Mouse (Mus musculus) midbrain, embryonic 11.5 days (tissue): ENCODE data around the gene 1700088E04Rik. TPM values are rescaled to one million over a fixed set of nuclear protein-coding genes. Genes with fewer than 3 reads are reported as not detected.

Experiments used
- ATAC-seq: fragments of 200-750 bp; cut with Nextera tagmentation; 2 replicates; pipeline ENCODE4 v1.8.0; 2017; ENCODE audit warnings: moderate TSS enrichment, moderate library complexity; ENCODE audit not compliant: low FRiP score
- DNase-seq: peaks from one replicate; pipeline ENCODE4 v3.0.0; 2015; ENCODE audit warnings: low spot score; ENCODE audit errors: missing footprints
- H3K27ac ChIP-seq: fragments of 300-500 bp; sonication (generic); 2 replicates; pipeline ENCODE4 v1.5.1; 2014; ENCODE audit warnings: low read depth, low read length
- H3K27me3 ChIP-seq: fragments of 300-500 bp; sonication (generic); 2 replicates; pipeline ENCODE4 v1.6.1; 2014; ENCODE audit warnings: mild to moderate bottlenecking, low read length, moderate library complexity, mixed read lengths; ENCODE audit not compliant: control insufficient read depth, insufficient read depth
- H3K36me3 ChIP-seq: fragments of 300-500 bp; sonication (generic); 2 replicates; pipeline ENCODE4 v1.6.1; 2014; ENCODE audit warnings: mild to moderate bottlenecking, low read length, moderate library complexity, mixed read lengths; ENCODE audit not compliant: control insufficient read depth, insufficient read depth
- H3K4me1 ChIP-seq: fragments of 300-500 bp; sonication (generic); 2 replicates; pipeline ENCODE4 v1.6.1; 2014; ENCODE audit warnings: low read length; ENCODE audit not compliant: control insufficient read depth, insufficient read depth
- H3K4me2 ChIP-seq: fragments of 300-500 bp; sonication (generic); 2 replicates; pipeline ENCODE4 v1.6.1; 2014; ENCODE audit warnings: mild to moderate bottlenecking, moderate library complexity
- H3K4me3 ChIP-seq: fragments of 300-500 bp; sonication (generic); 2 replicates; pipeline ENCODE4 v1.5.1; 2014; ENCODE audit warnings: low read depth, low read length
- H3K9ac ChIP-seq: fragments of 300-500 bp; sonication (generic); 2 replicates; pipeline ENCODE4 v1.6.1; 2014; ENCODE audit warnings: low read length
- H3K9me3 ChIP-seq: fragments of 300-500 bp; sonication (generic); 2 replicates; pipeline ENCODE4 v1.6.1; 2016; ENCODE audit warnings: low read length; ENCODE audit not compliant: control insufficient read depth
- WGBS: fragments of 180-500 bp; shearing (Covaris S2); extraction: QIAGEN DNeasy Blood & Tissue Kit; methylation state at CpG from one replicate; pipeline ENCODE4 v1.1.7; 2014; 5-methylcytosine and 5-hydroxymethylcytosine counted together
- polyA plus RNA-seq: library from polyadenylated mRNA; unstranded; fragments of >200 nt; fragmentation: Nextera tagmentation; extraction: Ambion mirVana; gene quantifications from 2 replicates; pipeline ENCODE4 v1.2.1, GENCODE M21; 2014

Gene 1700088E04Rik
- polyA plus RNA-seq, 1 experiment from 2014 or later, result 9.5 TPM

DNA sequence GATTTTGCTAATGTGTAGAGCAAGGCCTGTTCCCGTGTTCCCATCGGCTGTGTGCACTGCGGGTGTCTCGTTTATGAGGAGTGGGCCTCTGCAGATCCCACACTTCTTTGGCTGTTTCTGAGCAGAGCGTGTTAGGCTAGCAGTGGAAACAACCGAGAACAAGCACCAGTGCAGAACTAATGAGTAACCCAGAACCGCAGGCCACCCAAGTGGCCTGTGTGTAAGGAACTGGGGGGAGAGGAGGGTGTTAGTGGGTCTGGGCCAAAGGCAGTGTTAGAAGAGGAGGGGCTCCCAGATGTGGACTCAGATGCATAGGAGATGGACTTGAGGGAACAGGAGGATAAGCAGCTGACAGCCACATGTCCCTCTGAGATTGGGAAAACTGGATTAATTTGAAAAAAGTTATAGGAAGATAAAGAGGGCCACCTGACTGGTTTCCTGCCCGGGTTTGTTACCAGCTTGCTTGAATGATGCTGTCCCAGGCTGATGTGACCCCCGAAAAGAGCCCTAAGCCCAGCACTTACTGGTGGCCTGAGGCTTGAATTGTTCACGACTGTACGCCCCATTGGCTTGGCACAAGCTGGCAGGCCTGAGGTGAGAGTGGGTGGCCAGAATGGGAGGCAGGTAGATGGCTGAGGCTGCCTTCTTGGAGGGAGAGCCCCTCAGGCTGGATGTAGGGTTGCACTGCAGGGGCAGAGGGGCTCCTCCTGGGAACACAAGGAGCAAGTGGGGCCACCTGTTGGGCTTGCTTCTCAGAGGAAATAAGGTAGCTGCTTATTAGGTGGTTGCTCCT lies 5.1 kb downstream of the 1700088E04Rik start:
- Histone ChIP-seq H3K9me3 (no peaks in the 10 kb centered on the region), H3K27me3 (no peaks in the 10 kb centered on the region), H3K27ac (no peak overlapping the region), H3K36me3 (0 out of 2 replicates have a peak, but pooled peaks cover 4% of the 10 kb centered on the region), H3K4me1 (no peaks in the 10 kb centered on the region), H3K4me3 (no peak overlapping the region), H3K4me2 (no peak overlapping the region), H3K9ac (no peak overlapping the region)
- DNase-seq (no peak), ATAC-seq (no peak)
- WGBS, result 76% methylated on average over 11 of the region's 11 CpGs

- Histone ChIP-seq H3K4me1 (no peaks in the 10 kb centered on the region), H3K4me2 (no peak overlapping the region), H3K27ac (no peak overlapping the region), H3K9ac (no peak overlapping the region), H3K4me3 (no peak overlapping the region), H3K9me3 (no peaks in the 10 kb centered on the region), H3K36me3 (0 out of 2 replicates have a peak, but pooled peaks cover 4% of the 10 kb centered on the region), H3K27me3 (no peaks in the 10 kb centered on the region)
- WGBS, result 87% methylated on average over 9 of the region's 9 CpGs
- DNase-seq, result no peak
- ATAC-seq, result no peak
Observed at GRCm38 (mm10) chr15:79135332-79135731, 5.7 kb downstream of the 1700088E04Rik start.

DNA sequence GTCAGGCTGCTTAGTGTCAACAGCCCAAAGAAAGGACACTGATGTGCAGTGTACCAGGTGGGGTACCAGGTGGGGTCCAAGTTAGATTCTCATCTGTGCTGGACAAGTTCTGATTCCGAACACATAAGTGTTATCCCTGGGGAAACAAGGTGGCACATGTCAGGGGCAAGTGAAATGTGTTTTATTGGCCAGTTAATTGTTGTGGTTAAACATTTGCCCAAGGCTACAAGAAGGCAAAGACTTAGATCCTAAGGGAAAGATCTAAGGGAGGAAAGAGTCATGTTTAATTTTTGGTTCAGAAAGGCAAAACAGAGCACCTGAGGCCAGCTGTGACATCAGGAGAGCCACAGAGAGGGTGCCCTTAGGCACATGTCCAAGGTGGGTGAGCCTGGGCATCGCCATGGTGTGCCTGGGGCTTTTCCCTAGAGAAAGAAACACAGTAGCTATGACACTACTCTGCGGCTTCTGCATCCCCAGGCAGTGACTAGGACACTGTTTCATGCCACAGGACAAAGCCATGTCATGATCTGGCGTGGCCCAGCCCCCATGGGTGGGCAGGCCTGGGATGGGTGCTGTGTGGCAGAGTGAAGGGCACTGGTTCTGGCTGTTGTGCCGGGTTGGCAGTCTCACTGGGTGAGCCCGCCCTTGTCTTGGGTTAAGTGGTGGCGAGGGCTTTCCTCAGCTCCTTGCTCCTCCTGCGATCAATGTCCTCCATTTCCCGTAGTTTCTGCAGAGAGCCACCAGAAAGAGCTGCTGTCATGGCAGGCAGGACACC lies 6.4 kb downstream of the 1700088E04Rik start:
- DNase-seq, result no peak
- Histone ChIP-seq H3K36me3 (peaks cover 8% of the 10 kb centered on the region; the same call in 1 of the 2 replicates), H3K4me1 (no peaks in the 10 kb centered on the region), H3K9me3 (no peaks in the 10 kb centered on the region), H3K27me3 (no peaks in the 10 kb centered on the region), H3K4me2 (no peak overlapping the region), H3K9ac (no peak overlapping the region), H3K4me3 (no peak overlapping the region), H3K27ac (no peak overlapping the region)
- WGBS, result 87% methylated on average over 9 of the region's 9 CpGs
- ATAC-seq, result no peak

- WGBS, result 85% methylated on average over 6 of the region's 6 CpGs
- Histone ChIP-seq H3K9ac (no peak overlapping the region), H3K9me3 (peaks cover 2% of the 10 kb centered on the region; the same call in 1 of the 2 replicates), H3K27ac (no peak overlapping the region), H3K36me3 (peaks cover 9% of the 10 kb centered on the region; the same call in 1 of the 2 replicates), H3K4me2 (no peak overlapping the region), H3K4me1 (no peaks in the 10 kb centered on the region), H3K4me3 (no peak overlapping the region), H3K27me3 (no peaks in the 10 kb centered on the region)
- DNase-seq (no peak), ATAC-seq (no peak)
Observed at GRCm38 (mm10) chr15:79133191-79133661, 7.8 kb downstream of the 1700088E04Rik start.

- peaks cover 4% of the 10 kb centered on the region; the same call in 1 of the 2 replicates for H3K9me3 ChIP-seq
- DNase-seq (no peak), ATAC-seq (no peak)
- H3K36me3 ChIP-seq, result peaks cover 16% of the 10 kb centered on the region
- H3K27ac ChIP-seq, result no peak overlapping the region
- no peak overlapping the region for H3K4me2 ChIP-seq
- 78% methylated on average over 7 of the region's 7 CpGs for WGBS
- no peak overlapping the region for H3K4me3 ChIP-seq
- H3K4me1 ChIP-seq, result no peaks in the 10 kb centered on the region
- no peaks in the 10 kb centered on the region for H3K27me3 ChIP-seq
- H3K9ac ChIP-seq, result no peak overlapping the region
Observed at GRCm38 (mm10) chr15:79131442-79131841, 9.6 kb downstream of the 1700088E04Rik start.

DNA sequence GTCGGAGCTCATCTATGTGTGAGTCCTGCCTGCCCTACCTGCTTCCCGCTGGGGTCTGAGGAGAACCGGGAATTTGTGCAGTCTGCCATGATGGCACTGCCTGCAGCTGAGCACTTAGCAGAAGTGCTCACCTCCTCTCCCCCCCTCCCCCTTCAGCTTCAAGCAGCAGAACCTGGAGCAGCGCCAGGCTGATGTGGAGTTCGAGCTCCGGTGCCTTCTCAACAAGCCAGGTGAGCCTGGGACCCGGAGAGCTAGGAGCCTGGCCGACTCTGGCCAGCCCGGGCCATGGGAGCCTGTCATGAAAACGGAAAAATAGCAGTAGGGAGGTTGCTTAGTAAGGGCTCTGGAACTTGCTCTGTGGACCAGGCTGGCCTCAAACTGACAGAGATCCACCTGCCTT lies 10.3 kb downstream of the 1700088E04Rik start:
- Histone ChIP-seq H3K9me3 (peaks cover 4% of the 10 kb centered on the region; the same call in 1 of the 2 replicates), H3K27me3 (no peaks in the 10 kb centered on the region), H3K27ac (no peak overlapping the region), H3K4me2 (no peak overlapping the region), H3K4me1 (no peaks in the 10 kb centered on the region), H3K4me3 (no peak overlapping the region), H3K9ac (no peak overlapping the region), H3K36me3 (peaks cover 16% of the 10 kb centered on the region)
- ATAC-seq (no peak), DNase-seq (no peak)
- WGBS, result 90% methylated on average over 10 of the region's 10 CpGs

DNA sequence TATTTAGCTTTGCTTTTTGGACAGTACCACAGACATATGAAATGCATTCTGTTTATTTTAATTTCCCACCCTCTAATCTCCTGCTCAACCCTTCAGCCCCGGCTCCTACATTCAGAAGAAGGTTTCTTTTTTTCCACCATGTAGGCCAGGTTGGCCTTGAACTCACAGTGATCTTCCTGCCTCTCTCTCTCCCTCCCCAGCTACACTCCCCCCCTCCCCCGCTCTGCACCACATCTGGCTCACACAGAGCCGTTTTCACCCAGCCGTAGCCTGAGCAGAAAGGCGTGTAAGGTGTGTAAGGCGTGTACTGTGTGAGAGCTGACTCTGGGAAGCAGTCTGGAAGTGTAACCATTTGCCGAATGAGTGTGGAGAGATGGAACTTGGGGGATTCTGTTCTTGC lies 11.7 kb downstream of the 1700088E04Rik start:
- H3K36me3 ChIP-seq, result peaks cover 16% of the 10 kb centered on the region
- H3K9ac ChIP-seq, result no peak overlapping the region
- no peak overlapping the region for H3K27ac ChIP-seq
- 86% methylated on average over 7 of the region's 7 CpGs for WGBS
- ATAC-seq (no peak), DNase-seq (no peak)
- no peak overlapping the region for H3K4me2 ChIP-seq
- H3K9me3 ChIP-seq, result peaks cover 4% of the 10 kb centered on the region; the same call in 1 of the 2 replicates
- no peak overlapping the region for H3K4me3 ChIP-seq
- H3K4me1 ChIP-seq, result no peaks in the 10 kb centered on the region
- H3K27me3 ChIP-seq, result no peaks in the 10 kb centered on the region

DNA sequence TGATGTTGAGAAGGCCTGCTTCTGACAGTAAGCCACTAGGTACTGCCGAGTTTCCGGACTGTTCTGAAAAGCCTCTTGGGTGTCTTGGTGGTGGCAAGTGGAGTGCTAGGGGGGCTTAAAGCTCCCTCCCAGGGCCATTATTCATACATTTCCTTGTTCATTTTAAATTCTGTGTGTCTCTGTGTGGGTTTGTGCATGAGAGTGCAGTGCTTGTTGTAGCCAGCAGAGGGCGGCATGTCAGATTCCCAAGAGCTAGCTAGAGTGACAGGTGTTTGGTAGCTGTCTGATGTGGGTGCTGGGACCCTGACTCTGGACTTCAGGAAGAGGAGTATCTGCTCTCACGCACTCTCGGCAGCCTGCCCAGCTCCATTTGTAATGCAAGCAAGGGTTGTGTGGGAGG lies 12.8 kb downstream of the 1700088E04Rik start:
- Histone ChIP-seq H3K4me1 (no peaks in the 10 kb centered on the region), H3K27me3 (no peaks in the 10 kb centered on the region), H3K9ac (no peak overlapping the region), H3K9me3 (peaks cover 4% of the 10 kb centered on the region; the same call in 1 of the 2 replicates), H3K4me2 (no peak overlapping the region), H3K4me3 (no peak overlapping the region), H3K36me3 (peaks cover 16% of the 10 kb centered on the region), H3K27ac (no peak overlapping the region)
- 92% methylated on average over 5 of the region's 5 CpGs for WGBS
- DNase-seq (no peak), ATAC-seq (no peak)

DNA sequence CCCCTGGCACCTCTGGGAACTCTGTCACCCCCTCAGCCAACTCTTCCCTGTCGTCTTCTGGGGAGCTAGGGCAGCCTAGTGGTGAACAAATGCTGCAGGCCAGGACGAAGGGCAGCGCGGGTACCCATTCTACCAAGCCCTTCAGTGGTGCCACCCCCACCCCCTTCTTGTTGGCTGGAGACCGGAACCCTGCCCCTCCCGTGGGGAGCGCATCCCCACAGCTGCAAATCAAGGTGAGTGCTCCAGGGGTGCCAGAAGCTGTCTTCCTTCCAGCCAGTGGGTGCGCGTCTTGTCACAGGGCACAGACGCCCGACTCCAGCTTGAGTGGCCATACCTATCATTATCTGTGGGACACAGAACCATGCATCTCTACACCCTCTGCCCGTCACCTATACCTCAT lies 14.0 kb downstream of the 1700088E04Rik start:
- H3K4me2 ChIP-seq, result no peak overlapping the region
- H3K4me1 ChIP-seq, result no peaks in the 10 kb centered on the region
- H3K27me3 ChIP-seq, result no peaks in the 10 kb centered on the region
- peaks cover 4% of the 10 kb centered on the region; the same call in 1 of the 2 replicates for H3K9me3 ChIP-seq
- DNase-seq, result peak; percentile 65
- H3K4me3 ChIP-seq, result no peak overlapping the region
- no peak overlapping the region for H3K9ac ChIP-seq
- ATAC-seq, result no peak
- 91% methylated on average over 12 of the region's 12 CpGs for WGBS
- H3K27ac ChIP-seq, result no peak overlapping the region
- peaks cover 14% of the 10 kb centered on the region for H3K36me3 ChIP-seq
